10 mouse cellular contexts compared by ENCODE assay signal in the genomic region with DNA sequence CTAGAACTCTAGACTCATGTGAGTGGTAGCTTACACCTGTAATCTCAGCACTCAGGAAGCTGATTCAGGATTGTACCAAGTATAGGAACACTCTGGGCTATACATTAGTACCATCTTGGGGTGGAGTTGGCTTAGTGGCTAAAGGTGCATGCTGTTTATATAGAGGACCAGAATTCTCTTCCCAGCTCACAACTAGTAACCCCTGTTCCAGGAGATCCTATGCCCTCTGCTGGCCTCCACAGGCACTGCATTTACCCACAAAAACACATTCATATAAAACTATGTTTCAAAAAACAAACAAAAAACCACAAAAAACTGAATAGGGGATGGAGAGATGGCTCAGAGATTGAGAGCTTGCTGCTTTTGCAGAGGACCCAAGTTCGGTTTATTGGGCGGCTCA. TPM values are rescaled to one million over a fixed set of nuclear protein-coding genes. Genes with fewer than 3 reads are reported as not detected.
DNase-seq lines count a peak whose midpoint lies in the region; ATAC-seq lines count a peak whose summit lies in the region.
"Had no signal": no experiment of that assay in that cellular context is flagged by ENCODE, and none has a peak within 500 bp of the region (broad histone marks: within the 10 kb centered on the region; RNA-seq: fewer than 3 reads in every experiment).

No protein-coding gene starts in this region.

- no peaks in the 10 kb centered on the region for H3K27me3 ChIP-seq in forebrain, embryonic 13.5 days
- H3K27me3 ChIP-seq: liver, embryonic 13.5 days had no signal

- H3K4me2 ChIP-seq in forebrain, embryonic 13.5 days = no peak overlapping the region
- H3K4me2 ChIP-seq: liver, embryonic 13.5 days had no signal

- H3K9ac ChIP-seq in forebrain, embryonic 13.5 days = no peak overlapping the region
- H3K9ac ChIP-seq: liver, embryonic 13.5 days had no signal

- H3K9me3 ChIP-seq in forebrain, embryonic 13.5 days (replicated peaks) = no peaks in the 10 kb centered on the region
- H3K9me3 ChIP-seq: liver, embryonic 13.5 days had no signal

- peak; percentile 65 for DNase-seq in CD4-positive, CD25-positive, alpha-beta regulatory T cell, adult 2 months (ENCODE audit: low read depth, low spot score)
- DNase-seq in left cerebral cortex, postnatal 14 days (ENCODE audit: low spot score in 2 of 2) = peak; percentile 51 to 61
- DNase-seq in left cerebral cortex, postnatal 36 days (ENCODE audit: low spot score in 2 of 2) = no peak
- DNase-seq in adrenal gland, postnatal 10 days = peak; percentile 69
- DNase-seq in layer of hippocampus, postnatal 10 days (ENCODE audit: low spot score in 2 of 2) = peak; percentile 69 to 70
- DNase-seq in spleen, postnatal 4 days (ENCODE audit: low spot score in 2 of 2) = peak; percentile 37 to 72
- DNase-seq: liver, embryonic 13.5 days had no signal

- intact Hi-C loops in left cerebral cortex, postnatal 14 days (cut with DNase I) = loop anchor here (2.0 kb wide), 1 partner anchor 123 kb away; no protein-coding TSS in a partner anchor
- intact Hi-C loops in left cerebral cortex, postnatal 36 days (cut with DNase I) = loop anchor here (5.0 kb wide), 1 partner anchor 124 kb away; no protein-coding TSS in a partner anchor

- ATAC-seq in CD4-positive, CD25-positive, alpha-beta regulatory T cell, adult 4 months = no peak
- ATAC-seq in forebrain, embryonic 13.5 days = 0 out of 2 replicates have a peak, but pooled peaks have one; percentile 56

- no peak overlapping the region for H3K27ac ChIP-seq in forebrain, embryonic 13.5 days
- H3K27ac ChIP-seq: liver, embryonic 13.5 days had no signal

- H3K36me3 ChIP-seq in forebrain, embryonic 13.5 days (ENCODE audit: poor library complexity, severe bottlenecking) = peaks cover 40% of the 10 kb centered on the region

- 32% methylated on average over 2 of the region's 2 CpGs for WGBS in forebrain, embryonic 13.5 days

- no peak overlapping the region for H3K4me3 ChIP-seq in forebrain, embryonic 13.5 days
- H3K4me3 ChIP-seq: liver, embryonic 13.5 days had no signal

- no peaks in the 10 kb centered on the region for H3K4me1 ChIP-seq in forebrain, embryonic 13.5 days
- H3K4me1 ChIP-seq: liver, embryonic 13.5 days had no signal

RNA-seq across cellular contexts. Expression of a gene that starts 15.8 kb away (rescaled TPM):
- polyA plus RNA-seq in CD4-positive, CD25-positive, alpha-beta regulatory T cell, adult 4 months (2017; shearing (Covaris generic)) = not detected
- 10 to 100 TPM; 13.4 to 14.8 TPM for total RNA-seq in left cerebral cortex, postnatal 14 days (2021)
- 1 to 10 TPM; 9.9 to 10.0 TPM for total RNA-seq in left cerebral cortex, postnatal 36 days (2021)
- total RNA-seq in adrenal gland, postnatal 10 days (2021) = not detected
- polyA plus RNA-seq in forebrain, embryonic 13.5 days (2015; fragmentation: Nextera tagmentation; extraction: Ambion mirVana) = 2.1 and 3.4 TPM in 2 replicates
- 10 to 100 TPM; 20.8 to 23.8 TPM for total RNA-seq in layer of hippocampus, postnatal 10 days (2021)
- polyA plus RNA-seq: stomach, embryonic 14.5 days had no signal

RNA-seq across cellular contexts. Expression of a gene that starts 40.8 kb away (rescaled TPM):
- polyA plus RNA-seq in CD4-positive, CD25-positive, alpha-beta regulatory T cell, adult 4 months (2017; shearing (Covaris generic)) = 1 to 10 TPM; 2.5 to 4.9 TPM
- total RNA-seq in left cerebral cortex, postnatal 14 days (2021) = 10 to 100 TPM; 90.4 to 90.8 TPM
- 10 to 100 TPM; 62.3 to 85.7 TPM for total RNA-seq in left cerebral cortex, postnatal 36 days (2021)
- total RNA-seq in adrenal gland, postnatal 10 days (2021) = 10 to 100 TPM; 43.9 to 46.8 TPM
- polyA plus RNA-seq in forebrain, embryonic 13.5 days (2015; fragmentation: Nextera tagmentation; extraction: Ambion mirVana) = 55.7 and 56.4 TPM in 2 replicates
- total RNA-seq in layer of hippocampus, postnatal 10 days (2021) = 100 to 1,000 TPM in 1 of 2 experiments, 10 to 100 TPM in 1; 86.4 to 103 TPM

Comparison
In these comparisons a context has a peak if more than half of its experiments do, and no peak if none do; other contexts are left out.
1. DNase-seq: peak in CD4-positive, CD25-positive, alpha-beta regulatory T cell, adult 2 months (single experiment), left cerebral cortex, postnatal 14 days (2 of 2), adrenal gland, postnatal 10 days (single experiment), layer of hippocampus, postnatal 10 days (2 of 2) and spleen, postnatal 4 days (2 of 2); none in left cerebral cortex, postnatal 36 days (0 of 2).
2. RNA of a gene that starts 15.8 kb away (total RNA-seq): 20.8 to 23.8 TPM in layer of hippocampus, postnatal 10 days, 13.4 to 14.8 TPM in left cerebral cortex, postnatal 14 days and 9.9 to 10.0 TPM in left cerebral cortex, postnatal 36 days; not detected in adrenal gland, postnatal 10 days; every median in the first group is over 4 times any median in the second.